Mouse (Mus musculus) thymus, postnatal 36 days (tissue): ENCODE measurements around the gene Prdm1.

Source experiments
- DNase-seq, 2 experiments: peaks; one replicate each; pipeline ENCODE4 v3.0.0; 2022; ENCODE audit warnings: mixed read lengths in 2 of 2

Prdm1 gene

GRCm38 (mm10) chr10:44492815-44493525 lies 35.3 kb downstream of the Prdm1 start:
- no peak for DNase-seq

DNA sequence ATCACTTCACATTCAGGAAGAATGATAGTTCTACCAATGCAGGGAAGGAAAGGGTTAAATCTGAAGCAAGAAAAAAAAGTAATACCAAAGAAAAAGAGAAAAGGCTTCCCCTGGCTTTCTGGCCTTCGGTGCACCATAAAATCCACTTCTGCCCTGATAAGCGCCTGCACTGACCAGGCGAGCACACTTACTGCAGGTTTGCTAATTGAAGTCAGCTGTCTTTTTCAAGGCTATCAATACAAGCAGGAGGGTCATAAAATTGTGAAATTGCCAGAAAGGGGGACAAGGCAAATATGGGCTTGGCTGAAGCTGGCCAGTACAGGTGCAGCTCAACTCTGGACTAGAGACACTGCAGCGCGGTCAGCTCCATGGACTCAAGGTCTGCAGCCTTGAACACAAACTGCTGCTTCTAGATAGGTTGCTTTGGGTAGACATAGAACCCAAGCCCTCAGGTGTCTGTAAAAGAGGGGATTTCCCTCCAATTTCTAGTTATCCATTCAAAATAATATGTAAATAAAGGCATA lies 37.3 kb downstream of the Prdm1 start:
- no peak for DNase-seq

DNA sequence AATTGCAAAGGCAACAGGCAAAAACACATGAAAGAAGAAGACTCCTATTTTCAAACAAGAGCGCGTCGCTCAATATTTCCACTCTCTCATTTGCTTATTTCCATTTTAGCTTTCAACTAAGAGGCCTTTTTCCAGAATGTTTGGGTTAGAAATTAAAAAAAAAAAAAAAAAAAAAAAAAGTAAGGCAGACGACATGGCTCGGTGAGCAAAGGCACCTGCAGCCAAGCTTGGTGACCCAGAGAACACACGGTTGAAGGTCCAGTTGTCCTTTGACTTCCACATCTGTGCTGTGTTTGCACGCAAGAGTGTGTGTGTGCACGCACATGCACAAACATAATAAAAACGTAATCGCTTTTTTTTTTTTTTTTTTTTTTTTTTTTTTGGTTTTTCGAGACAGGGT lies 41.2 kb downstream of the Prdm1 start:
- no peak for DNase-seq

- DNase-seq = no peak
Measured at GRCm38 (mm10) chr10:44484077-44484476, 44.2 kb downstream of the Prdm1 start.

DNA sequence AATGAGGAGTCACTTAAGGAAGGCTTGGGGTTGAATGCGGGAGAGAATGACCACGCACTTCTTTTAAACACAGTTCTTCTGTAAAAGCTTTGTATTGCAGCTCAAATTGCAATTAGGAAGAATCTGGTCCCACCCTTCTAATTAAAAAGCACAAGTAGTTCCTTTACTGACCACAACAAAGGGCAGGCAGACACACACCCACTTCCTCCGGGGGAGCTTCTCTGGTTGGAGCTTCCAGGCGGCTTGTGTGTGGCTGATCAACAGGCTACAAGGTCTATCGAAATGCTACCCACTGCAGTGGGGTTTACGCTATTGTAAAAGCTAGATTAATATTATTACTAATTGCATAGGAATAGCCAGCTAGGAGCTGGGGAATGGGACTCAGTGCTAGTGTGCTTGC lies 45.2 kb downstream of the Prdm1 start:
- DNase-seq = peak; percentile 47

DNA sequence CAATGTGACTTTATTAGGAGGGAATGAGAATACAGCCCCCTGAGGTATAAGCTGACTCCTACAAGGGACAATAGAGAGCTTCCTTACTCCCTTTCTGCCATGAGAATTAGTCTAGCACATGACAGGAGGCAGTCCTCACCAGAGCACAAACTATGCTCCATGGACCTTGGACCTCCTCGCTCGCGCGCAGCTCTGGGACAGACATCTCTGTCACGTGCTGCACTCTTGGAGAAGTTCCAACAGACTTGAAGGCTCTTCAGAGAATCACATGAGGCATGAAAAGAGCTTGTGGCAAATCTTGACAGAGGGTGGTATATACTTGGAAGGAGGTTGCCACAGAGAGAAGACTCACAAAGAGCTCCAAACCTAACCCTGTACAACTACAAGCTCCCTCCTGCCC lies 46.9 kb downstream of the Prdm1 start:
- DNase-seq = no peak

GRCm38 (mm10) chr10:44479286-44479685 lies 49.0 kb downstream of the Prdm1 start:
- no peak for DNase-seq

DNA sequence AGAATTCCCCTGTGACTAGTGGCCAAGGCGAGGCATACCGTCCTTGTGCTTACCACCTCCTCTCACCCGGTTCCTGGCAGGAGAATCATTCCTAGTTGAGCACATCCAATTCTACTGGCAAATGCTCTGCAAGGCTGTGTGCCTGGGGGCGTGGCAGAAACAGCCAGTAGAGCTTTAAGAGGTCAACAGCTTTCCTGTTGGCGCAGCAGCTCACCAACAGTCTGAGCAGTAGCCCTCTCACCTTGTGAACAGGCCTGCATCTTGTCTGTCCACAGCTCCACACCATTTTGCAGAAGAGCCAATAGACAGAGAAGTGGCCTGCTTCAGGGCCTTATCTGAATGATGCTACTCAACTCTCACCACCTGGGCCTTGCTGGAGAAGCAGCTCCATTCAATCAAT lies 50.2 kb downstream of the Prdm1 start:
- no peak for DNase-seq

- no peak for DNase-seq
Measured at GRCm38 (mm10) chr10:44477240-44477639, 51.1 kb downstream of the Prdm1 start.

- DNase-seq = no peak
Measured at GRCm38 (mm10) chr10:44476523-44476922, 51.8 kb downstream of the Prdm1 start.

DNA sequence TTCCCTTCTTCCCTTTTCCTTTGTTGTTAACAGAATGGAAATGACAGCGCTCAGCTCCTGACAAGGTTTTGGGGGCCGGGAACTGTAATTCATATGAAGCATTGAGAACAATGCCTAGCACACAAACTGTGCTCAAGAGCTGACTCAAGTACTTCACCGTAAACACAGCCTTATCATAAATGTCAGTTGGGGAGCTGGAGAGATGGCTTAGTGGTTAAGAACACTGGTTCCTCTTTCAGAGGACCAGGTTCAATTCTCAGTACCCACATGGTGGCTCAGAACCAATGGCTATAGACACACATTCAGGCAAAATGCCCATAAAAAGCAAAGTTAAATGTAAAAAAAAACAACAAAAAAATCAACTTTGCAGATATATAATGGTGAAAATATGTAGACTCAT lies 52.9 kb downstream of the Prdm1 start:
- no peak for DNase-seq

DNA sequence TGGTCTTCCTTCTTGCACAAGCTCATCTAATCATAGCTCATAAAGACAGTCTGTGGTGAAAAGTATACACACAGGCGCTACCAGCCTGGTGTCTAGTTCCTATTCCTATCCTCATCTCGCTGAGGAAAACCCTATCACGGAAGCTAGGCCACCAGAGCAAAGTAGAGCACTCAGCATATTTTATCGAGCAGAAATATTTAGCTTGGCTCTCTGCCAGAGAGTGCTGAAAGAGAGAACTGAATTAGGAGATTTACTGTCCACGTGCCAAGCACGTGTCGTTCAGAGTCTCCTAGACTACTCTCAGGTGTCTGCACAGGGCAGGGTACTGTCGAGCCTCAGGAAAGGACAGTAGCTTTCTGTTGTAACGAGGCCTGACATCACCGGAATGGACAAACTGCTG lies 54.0 kb downstream of the Prdm1 start:
- no peak for DNase-seq

- no peak for DNase-seq
Measured at GRCm38 (mm10) chr10:44465618-44466017, 62.7 kb downstream of the Prdm1 start.

DNA sequence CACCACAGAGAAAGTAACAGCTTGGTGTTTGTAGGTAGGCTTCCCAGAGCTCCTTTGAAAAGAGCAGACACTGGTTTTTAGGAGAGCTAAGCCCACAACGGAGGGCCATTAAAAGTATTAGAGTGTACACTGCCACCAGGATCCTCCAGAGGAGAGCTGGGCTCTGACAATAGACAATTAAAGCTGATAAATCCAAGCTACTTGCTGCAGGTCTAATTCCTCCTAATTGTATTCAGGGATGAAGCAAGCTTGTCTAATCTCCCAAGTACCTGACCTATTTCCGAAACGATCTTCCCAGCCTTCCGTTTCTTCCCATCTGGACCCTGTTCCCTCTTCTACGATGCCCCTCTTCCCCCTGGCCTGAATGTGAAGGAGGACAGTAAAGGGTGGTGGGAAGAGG lies 63.7 kb downstream of the Prdm1 start:
- DNase-seq = no peak

DNA sequence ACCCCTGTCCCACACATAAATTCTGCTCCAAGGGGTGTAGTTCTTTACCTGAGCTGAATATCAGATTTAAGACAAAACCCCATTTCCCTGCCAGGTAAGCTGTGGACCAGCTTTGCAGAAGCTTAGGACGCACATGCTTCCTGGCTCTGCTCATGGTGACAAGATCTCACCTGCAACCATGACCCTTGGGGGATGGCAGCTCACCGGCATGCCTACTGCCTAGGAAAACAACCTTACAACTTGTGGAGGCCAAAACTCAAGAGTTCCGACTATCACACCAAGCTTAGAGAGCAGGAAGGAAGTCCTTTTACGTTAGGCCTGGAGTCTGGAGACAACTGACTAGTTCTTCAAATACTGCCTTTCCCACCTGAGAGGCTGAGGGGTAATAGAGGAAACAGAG lies 64.4 kb downstream of the Prdm1 start:
- DNase-seq = no peak

DNA sequence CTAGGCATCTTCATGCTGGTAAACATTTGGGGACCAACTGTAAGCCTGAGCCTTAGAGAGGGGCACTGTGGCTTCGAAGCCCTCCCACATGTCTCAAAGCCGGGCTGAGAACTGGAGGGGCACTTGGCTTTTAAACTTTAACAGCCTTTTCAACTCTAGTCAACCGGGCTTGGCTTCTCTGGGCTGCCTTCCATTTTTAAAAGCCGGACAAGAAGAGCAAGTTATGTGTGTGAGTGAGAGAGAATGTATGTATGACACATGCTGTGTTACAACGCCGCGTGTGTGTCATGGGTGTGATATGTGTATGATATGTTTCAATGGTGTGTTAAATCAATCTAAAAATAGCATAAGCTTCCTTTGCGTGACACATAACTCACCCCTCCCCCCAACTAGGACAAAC lies 66.0 kb downstream of the Prdm1 start:
- peak in 1 of 2 experiments; percentile 21 for DNase-seq

GRCm38 (mm10) chr10:44461063-44461462 lies 67.2 kb downstream of the Prdm1 start:
- no peak for DNase-seq

DNA sequence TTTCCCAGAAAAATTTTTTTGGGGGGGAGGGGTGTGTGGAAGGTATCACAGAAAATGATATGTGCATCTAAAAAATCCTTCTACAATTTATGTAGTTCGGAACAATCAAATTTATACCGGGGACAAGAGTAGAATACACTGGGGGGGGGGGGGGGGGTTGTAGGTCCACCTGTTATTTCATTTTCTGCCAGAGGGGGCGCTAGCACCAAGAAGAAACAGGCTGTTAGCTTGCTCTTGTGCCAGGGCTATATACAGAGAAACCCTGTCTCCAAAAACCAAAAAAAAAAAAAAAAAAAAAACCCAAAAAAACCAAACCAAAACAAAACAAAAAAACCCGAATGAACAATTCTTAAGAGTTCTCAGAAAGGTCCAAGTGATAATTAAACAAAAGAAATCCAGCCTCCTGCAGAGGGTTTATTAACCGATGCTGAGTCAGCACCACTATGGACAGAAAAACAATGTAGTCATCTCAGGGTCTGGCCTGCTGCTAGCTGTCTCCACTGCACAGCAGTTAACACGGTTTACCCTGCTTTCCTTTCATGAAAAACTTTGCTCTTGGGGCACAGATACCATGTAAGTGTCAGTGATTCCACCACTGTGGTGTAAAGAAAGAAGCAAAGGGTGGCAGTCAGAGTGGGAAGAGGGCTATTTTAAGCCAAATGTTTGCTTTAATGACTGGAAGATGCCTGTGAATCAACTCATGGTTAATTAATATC lies 68.0 kb downstream of the Prdm1 start:
- DNase-seq = peak; percentile 51 to 59

GRCm38 (mm10) chr10:44459321-44460000 lies 68.8 kb downstream of the Prdm1 start:
- DNase-seq = no peak

DNA sequence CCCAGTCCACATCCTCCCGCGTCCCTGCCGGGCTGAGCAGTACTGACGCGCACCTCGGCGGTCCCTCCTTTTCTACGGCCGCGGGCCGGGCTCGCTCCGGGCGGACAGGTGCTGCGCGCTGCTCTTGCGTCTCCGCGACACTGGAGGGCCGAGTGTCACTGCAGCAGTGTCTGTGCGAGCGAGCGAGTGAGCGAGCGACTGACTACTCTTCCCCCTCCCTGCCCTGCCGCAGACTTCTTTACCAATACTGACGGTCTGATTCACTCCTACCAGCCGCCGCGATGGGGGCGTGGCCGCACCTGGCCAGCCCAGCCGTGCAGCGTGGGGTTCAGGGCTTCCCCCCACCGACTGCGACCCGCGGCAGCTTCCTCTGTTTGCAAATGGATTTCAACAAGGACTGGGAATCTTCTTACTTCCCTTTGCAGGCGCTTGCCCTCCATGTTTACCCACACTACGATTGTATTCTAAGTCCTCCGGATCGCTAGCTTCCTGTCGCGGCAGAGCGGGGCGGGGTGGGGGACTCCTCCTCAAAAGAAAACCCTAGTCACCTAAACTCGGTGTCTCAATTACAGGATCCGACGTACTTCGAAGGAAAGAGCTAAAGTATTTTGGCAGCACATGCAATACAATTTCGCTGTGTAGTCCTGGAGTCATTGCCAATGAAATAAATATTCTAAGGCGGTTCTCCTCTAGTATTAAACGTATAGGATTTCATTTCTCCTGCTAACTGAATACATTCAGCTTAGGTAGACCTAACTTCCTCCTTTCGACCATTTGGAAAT lies 69.6 kb downstream of the Prdm1 start:
- peak; percentile 80 to 85 for DNase-seq

GRCm38 (mm10) chr10:44457791-44458533 lies 70.3 kb downstream of the Prdm1 start:
- no peak for DNase-seq
